Mouse (Mus musculus): ENCODE results near the gene Por. TPM values are rescaled to one million over a fixed set of nuclear protein-coding genes. Genes with fewer than 3 reads are reported as not detected.
A peak's percentile ranks its signal among the peaks of the same experiment; 100 is the strongest.

The Por gene
- total RNA-seq, 2 experiments from 2014 or later: 18.7 to 19.4 TPM

- intact Hi-C loops (cut with DNase I; ENCODE audit: low total_unique reads): no loop called here
- peak; percentile 73 for DNase-seq
Observed at GRCm38 (mm10) chr5:135722121-135722520, 52.3 kb downstream of the Por start.

- intact Hi-C loops (cut with DNase I; ENCODE audit: low total_unique reads): no loop called here
- no peak for DNase-seq
Observed at GRCm38 (mm10) chr5:135723165-135723751, 53.4 kb downstream of the Por start.

- DNase-seq: no peak
- intact Hi-C loops (cut with DNase I; ENCODE audit: low total_unique reads): no loop called here
Observed at GRCm38 (mm10) chr5:135724536-135725322, 54.9 kb downstream of the Por start.

- peak; percentile 51 for DNase-seq
- intact Hi-C loops (cut with DNase I; ENCODE audit: low total_unique reads): no loop called here
Observed at GRCm38 (mm10) chr5:135725391-135725841, 55.6 kb downstream of the Por start.

GRCm38 (mm10) chr5:135725991-135726390 lies 56.2 kb downstream of the Por start:
- intact Hi-C loops (cut with DNase I; ENCODE audit: low total_unique reads): no loop called here
- no peak for DNase-seq

- intact Hi-C loops (cut with DNase I; ENCODE audit: low total_unique reads): no loop called here
- no peak for DNase-seq
Observed at GRCm38 (mm10) chr5:135726641-135727346, 57.0 kb downstream of the Por start.

GRCm38 (mm10) chr5:135727871-135728270 lies 58.0 kb downstream of the Por start:
- intact Hi-C loops (cut with DNase I; ENCODE audit: low total_unique reads): no loop called here
- DNase-seq: no peak

- DNase-seq: no peak
- intact Hi-C loops (cut with DNase I; ENCODE audit: low total_unique reads): no loop called here
Observed at GRCm38 (mm10) chr5:135728361-135728760, 58.5 kb downstream of the Por start.

- intact Hi-C loops (cut with DNase I; ENCODE audit: low total_unique reads): no loop called here
- DNase-seq: no peak
Observed at GRCm38 (mm10) chr5:135729351-135729750, 59.5 kb downstream of the Por start.

GRCm38 (mm10) chr5:135730278-135730677 lies 60.4 kb downstream of the Por start:
- intact Hi-C loops (cut with DNase I; ENCODE audit: low total_unique reads): no loop called here
- no peak for DNase-seq

GRCm38 (mm10) chr5:135730916-135731315 lies 61.1 kb downstream of the Por start:
- intact Hi-C loops (cut with DNase I; ENCODE audit: low total_unique reads): no loop called here
- DNase-seq: no peak

- no peak for DNase-seq
- intact Hi-C loops (cut with DNase I; ENCODE audit: low total_unique reads): no loop called here
Observed at GRCm38 (mm10) chr5:135731322-135731721, 61.5 kb downstream of the Por start.

GRCm38 (mm10) chr5:135733071-135733470 lies 63.2 kb downstream of the Por start:
- intact Hi-C loops (cut with DNase I; ENCODE audit: low total_unique reads): no loop called here
- no peak for DNase-seq

GRCm38 (mm10) chr5:135734057-135734680 lies 64.3 kb downstream of the Por start:
- intact Hi-C loops (cut with DNase I; ENCODE audit: low total_unique reads): no loop called here
- no peak for DNase-seq

- intact Hi-C loops (cut with DNase I; ENCODE audit: low total_unique reads): no loop called here
- DNase-seq: no peak
Observed at GRCm38 (mm10) chr5:135735741-135736140, 65.9 kb downstream of the Por start.

- intact Hi-C loops (cut with DNase I; ENCODE audit: low total_unique reads): no loop called here
- no peak for DNase-seq
Observed at GRCm38 (mm10) chr5:135736544-135736943, 66.7 kb downstream of the Por start.

- intact Hi-C loops (cut with DNase I; ENCODE audit: low total_unique reads): no loop called here
- DNase-seq: no peak
Observed at GRCm38 (mm10) chr5:135737154-135737553, 67.3 kb downstream of the Por start.

GRCm38 (mm10) chr5:135738266-135738665 lies 68.4 kb downstream of the Por start:
- no peak for DNase-seq
- intact Hi-C loops (cut with DNase I; ENCODE audit: low total_unique reads): no loop called here

- intact Hi-C loops (cut with DNase I; ENCODE audit: low total_unique reads): no loop called here
- no peak for DNase-seq
Observed at GRCm38 (mm10) chr5:135742156-135742555, 72.3 kb downstream of the Por start.

All from gastrocnemius, postnatal 14 days (tissue).